ENCODE assay signal across 8 mouse cellular contexts in the genomic region with DNA sequence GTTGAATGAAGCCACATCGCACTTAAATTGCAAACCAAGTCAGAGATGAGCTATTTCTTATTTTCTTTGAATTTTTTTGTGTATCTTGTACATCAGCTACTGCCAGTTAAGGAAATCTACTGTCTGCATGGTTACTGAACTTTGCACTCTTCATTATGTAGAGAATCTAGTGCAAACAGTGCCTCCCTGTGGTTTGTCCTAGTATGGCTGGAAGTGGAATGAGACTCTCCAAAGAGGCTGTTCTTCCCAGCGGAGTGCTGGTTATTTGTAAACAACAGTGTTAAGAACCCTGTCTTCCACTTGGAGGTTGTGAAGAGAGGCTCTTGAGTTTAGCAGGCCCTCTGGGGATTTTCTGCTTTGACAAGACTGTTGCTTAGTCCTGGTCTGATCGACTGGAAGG. TPM values are rescaled to one million over a fixed set of nuclear protein-coding genes. Genes with fewer than 3 reads are reported as not detected.
DNase-seq lines count a peak whose midpoint lies in the region; ATAC-seq and TF ChIP-seq lines count a peak whose summit lies in the region.

No protein-coding gene starts in this region.

- no peak for TF ChIP-seq POLR2A in MEL (IDR thresholded peaks at IDR 0.05; ENCODE audit: control insufficient read depth in 1 of 2, insufficient read depth in 1 of 2, low read depth in 1 of 2, low read length in 2 of 2, poor library complexity in 1 of 2)

- H3K36me3 ChIP-seq in MEL (ENCODE audit: control insufficient read depth in 1 of 2, insufficient read depth in 2 of 2, low read length in 2 of 2): no peaks in the 10 kb centered on the region; a peak in 1 of 4 replicates
- no peaks in the 10 kb centered on the region for H3K36me3 ChIP-seq in midbrain, embryonic 14.5 days (ENCODE audit: control insufficient read depth, insufficient read depth, low read length)

- TF ChIP-seq CTCF in MEL (IDR thresholded peaks at IDR 0.05 in 2 of 3, conservative IDR thresholded peaks at IDR 0.05 in 1 of 3; ENCODE audit: control insufficient read depth in 1 of 3, insufficient read depth in 1 of 3, low read depth in 2 of 3, low read length in 3 of 3, poor library complexity in 1 of 3, severe bottlenecking in 1 of 3): peak; percentile 45 to 95 (median 78)

- peak; percentile 76 for ATAC-seq in granulocyte monocyte progenitor cell, adult 5-6 weeks (replicated peaks; ENCODE audit: poor library complexity, severe bottlenecking)
- ATAC-seq in midbrain, embryonic 14.5 days (ENCODE audit: low FRiP score, low TSS enrichment): no peak

- TF ChIP-seq RAD21 in MEL (IDR thresholded peaks at IDR 0.05; ENCODE audit: low read depth, low read length): peak; percentile 92

- H3K4me2 ChIP-seq in midbrain, embryonic 14.5 days (ENCODE audit: low read length): no peak overlapping the region

- H3K9me3 ChIP-seq in MEL (replicated peaks; ENCODE audit: insufficient read depth, low read length): no peaks in the 10 kb centered on the region
- no peaks in the 10 kb centered on the region for H3K9me3 ChIP-seq in midbrain, embryonic 14.5 days (ENCODE audit: control insufficient read depth, low read length)

- no peak overlapping the region for H3K27ac ChIP-seq in MEL (ENCODE audit: control insufficient read depth, low read depth, low read length)
- H3K27ac ChIP-seq in midbrain, embryonic 14.5 days (replicated peaks; ENCODE audit: low read depth, low read length): no peak overlapping the region

- H3K79me2 ChIP-seq in MEL (ENCODE audit: control insufficient read depth, insufficient read depth, low read length, poor library complexity): no peaks in the 10 kb centered on the region

- TF ChIP-seq EP300 in MEL (IDR thresholded peaks at IDR 0.05; ENCODE audit: low read depth in 1 of 2, low read length in 2 of 2): no peak

- DNase-seq in left cerebral cortex, adult 18-20 months (ENCODE audit: low spot score in 2 of 2): peak; percentile 41 to 57
- no peak for DNase-seq in left cerebral cortex, adult 8-10 months (ENCODE audit: low spot score in 2 of 2)
- DNase-seq in MEL (ENCODE audit: low read depth, low spot score): peak; percentile 75
- peak; percentile 54 for DNase-seq in c-Kit-positive CD71-positive TER-119-positive erythroid progenitor cells, embryonic 14.5 days (ENCODE audit: low spot score)
- peak; percentile 64 to 70 for DNase-seq in kidney, postnatal 4 days
- DNase-seq in midbrain, embryonic 14.5 days: peak; percentile 80
- DNase-seq in natural killer cell, adult 2 months (ENCODE audit: low spot score in 2 of 2): no peak

- WGBS in midbrain, embryonic 14.5 days: 31% methylated on average over 3 of the region's 3 CpGs

- H3K4me3 ChIP-seq in MEL (ENCODE audit: control insufficient read depth in 1 of 2, insufficient read depth in 1 of 2, low read depth in 2 of 2, low read length in 2 of 2): no peak overlapping the region
- no peak overlapping the region for H3K4me3 ChIP-seq in midbrain, embryonic 14.5 days (replicated peaks; ENCODE audit: low read depth, low read length)

- no peaks in the 10 kb centered on the region; a peak in 1 of 4 replicates for H3K27me3 ChIP-seq in MEL (ENCODE audit: control insufficient read depth in 1 of 2, insufficient read depth in 2 of 2, low read length in 2 of 2)
- no peaks in the 10 kb centered on the region for H3K27me3 ChIP-seq in midbrain, embryonic 14.5 days (ENCODE audit: control insufficient read depth, insufficient read depth, low read length)

- H3K4me1 ChIP-seq in MEL (ENCODE audit: control insufficient read depth in 1 of 2, insufficient read depth in 2 of 2, low read length in 2 of 2): no peaks in the 10 kb centered on the region; a peak in 1 of 4 replicates
- H3K4me1 ChIP-seq in midbrain, embryonic 14.5 days (ENCODE audit: control insufficient read depth, insufficient read depth, low read length): no peaks in the 10 kb centered on the region

- H3K9ac ChIP-seq in MEL (ENCODE audit: control insufficient read depth, low read depth, low read length, poor library complexity, severe bottlenecking): no peak overlapping the region
- no peak overlapping the region for H3K9ac ChIP-seq in midbrain, embryonic 14.5 days (replicated peaks; ENCODE audit: low read length)

TF ChIP-seq in MEL, 35 proteins besides CTCF, POLR2A, EP300 and RAD21:
- TF ChIP-seq MAZ (IDR thresholded peaks at IDR 0.05; ENCODE audit: low read depth, low read length): no peak
- no peak for TF ChIP-seq TCF12 (IDR thresholded peaks at IDR 0.05; ENCODE audit: low read depth, low read length)
- TF ChIP-seq ZC3H11A (IDR thresholded peaks at IDR 0.05; ENCODE audit: low read depth, low read length): peak; percentile 91
- TF ChIP-seq MYC (IDR thresholded peaks at IDR 0.05; ENCODE audit: low read depth, low read length): no peak
- TF ChIP-seq UBTF (IDR thresholded peaks at IDR 0.05; ENCODE audit: borderline replicate concordance, insufficient read depth, low read depth, low read length): no peak
- peak; percentile 98 for TF ChIP-seq SMC3 (IDR thresholded peaks at IDR 0.05; ENCODE audit: low read depth, low read length)
- TF ChIP-seq BHLHE40 (IDR thresholded peaks at IDR 0.05; ENCODE audit: borderline replicate concordance, low read depth, low read length): no peak
- TF ChIP-seq MEF2A (IDR thresholded peaks at IDR 0.05; ENCODE audit: extremely low read depth, insufficient replicate concordance, low read depth, low read length, poor library complexity, severe bottlenecking): no peak
- no peak for TF ChIP-seq MAX (IDR thresholded peaks at IDR 0.05; ENCODE audit: low read length)
- TF ChIP-seq NRF1 (IDR thresholded peaks at IDR 0.05; ENCODE audit: insufficient read depth, low read depth, low read length, poor library complexity, severe bottlenecking): no peak
- no peak for TF ChIP-seq CHD2 (IDR thresholded peaks at IDR 0.05; ENCODE audit: low read length)
- TF ChIP-seq TBP (IDR thresholded peaks at IDR 0.05; ENCODE audit: low read depth, low read length): no peak
- no peak for TF ChIP-seq E2F4 (IDR thresholded peaks at IDR 0.05; ENCODE audit: borderline replicate concordance, low read depth, low read length)
- no peak for TF ChIP-seq USF1 (IDR thresholded peaks at IDR 0.05; ENCODE audit: low read depth, low read length)
- no peak for TF ChIP-seq MAFK (IDR thresholded peaks at IDR 0.05; ENCODE audit: borderline replicate concordance, low read depth, low read length)
- TF ChIP-seq SIN3A (IDR thresholded peaks at IDR 0.05; ENCODE audit: low read length): peak; percentile 44; the same call in 1 of the 2 replicates
- no peak for TF ChIP-seq USF2 (IDR thresholded peaks at IDR 0.05; ENCODE audit: borderline replicate concordance in 1 of 2, insufficient read depth in 1 of 2, low read depth in 1 of 2, low read length in 2 of 2)
- TF ChIP-seq ZNF384 (IDR thresholded peaks at IDR 0.05; ENCODE audit: low read depth, low read length): 0 out of 2 replicates have a peak, but pooled peaks have one; percentile 11

RNA-seq across cellular contexts. Expression of gene Cetn3, which starts 22.5 kb away (rescaled TPM):
- 100 to 1,000 TPM; 108 TPM for total RNA-seq in left cerebral cortex, adult 18-20 months (2021)
- 100 to 1,000 TPM; 117 to 141 (median 130) TPM for total RNA-seq in left cerebral cortex, adult 8-10 months (2022)
- total RNA-seq in MEL (2012; rRNA removed): 70.2 and 77.6 TPM in 2 replicates
- polyA plus RNA-seq in MEL (2012; ENCODE audit: insufficient read depth in 1 of 2, insufficient read length in 2 of 2, low read depth in 1 of 2, low replicate concordance in 2 of 2, missing spikeins in 1 of 2): 100 to 1,000 TPM in 1 of 2 experiments, not detected in 1; 101 TPM
- total RNA-seq in granulocyte monocyte progenitor cell, adult 5-6 weeks (2014; fragmentation: Nextera tagmentation): 212 and 216 TPM in 2 replicates
- total RNA-seq in granulocyte monocyte progenitor cell, adult 5-6 weeks (2017): 538 and 660 TPM in 2 replicates
- polyA plus RNA-seq in midbrain, embryonic 14.5 days (2014; fragmentation: Nextera tagmentation; extraction: Ambion mirVana): 261 and 274 TPM in 2 replicates

RNA-seq across cellular contexts. Expression of gene Mblac2, which starts 49.2 kb away (rescaled TPM):
- total RNA-seq in left cerebral cortex, adult 18-20 months (2021): 10 to 100 TPM; 19.6 to 21.3 TPM
- 10 to 100 TPM; 19.8 to 21.8 (median 21.3) TPM for total RNA-seq in left cerebral cortex, adult 8-10 months (2022)
- total RNA-seq in MEL (2012; rRNA removed): 0.58 and 0.78 TPM in 2 replicates
- polyA plus RNA-seq in MEL (2012; ENCODE audit: insufficient read depth in 1 of 2, insufficient read length in 2 of 2, low read depth in 1 of 2, low replicate concordance in 2 of 2, missing spikeins in 1 of 2): 1 to 10 TPM in 1 of 2 experiments, not detected in 1; 1.2 TPM
- total RNA-seq in granulocyte monocyte progenitor cell, adult 5-6 weeks (2014; fragmentation: Nextera tagmentation): 3.3 and 5.9 TPM in 2 replicates
- total RNA-seq in granulocyte monocyte progenitor cell, adult 5-6 weeks (2017): 2.9 and 3.0 TPM in 2 replicates
- 34.1 and 35.1 TPM in 2 replicates for polyA plus RNA-seq in midbrain, embryonic 14.5 days (2014; fragmentation: Nextera tagmentation; extraction: Ambion mirVana)

RNA-seq across cellular contexts. Expression of gene Polr3g, which starts 49.6 kb away (rescaled TPM):
- total RNA-seq in left cerebral cortex, adult 18-20 months (2021): 1 to 10 TPM; 5.0 to 5.6 TPM
- total RNA-seq in left cerebral cortex, adult 8-10 months (2022): 1 to 10 TPM; 3.2 to 6.2 (median 5.1) TPM
- 26.2 and 26.4 TPM in 2 replicates for total RNA-seq in MEL (2012; rRNA removed)
- polyA plus RNA-seq in MEL (2012; ENCODE audit: insufficient read depth in 1 of 2, insufficient read length in 2 of 2, low read depth in 1 of 2, low replicate concordance in 2 of 2, missing spikeins in 1 of 2): 10 to 100 TPM; 36.8 to 79.4 TPM
- 19.8 and 21.8 TPM in 2 replicates for total RNA-seq in granulocyte monocyte progenitor cell, adult 5-6 weeks (2014; fragmentation: Nextera tagmentation)
- 22.9 and 29.7 TPM in 2 replicates for total RNA-seq in granulocyte monocyte progenitor cell, adult 5-6 weeks (2017)
- 1.9 and 3.3 TPM in 2 replicates for polyA plus RNA-seq in midbrain, embryonic 14.5 days (2014; fragmentation: Nextera tagmentation; extraction: Ambion mirVana)

Comparison
In these comparisons a context has a peak if more than half of its experiments do, and no peak if none do; other contexts are left out.
1. DNase-seq: peak in left cerebral cortex, adult 18-20 months (2 of 2), MEL (single experiment), c-Kit-positive CD71-positive TER-119-positive erythroid progenitor cells, embryonic 14.5 days (single experiment), kidney, postnatal 4 days (2 of 2) and midbrain, embryonic 14.5 days (single experiment); none in left cerebral cortex, adult 8-10 months (0 of 2) and natural killer cell, adult 2 months (0 of 2).